Mouse (Mus musculus) G1E (cell line): ENCODE measurements at regions not wholly inside any gene's neighbourhood (a gene's known extent, or its start where the extent isn't known, plus 50 kb on each side); places are given as distances from the start of the nearest gene placed in this dataset.

Source experiments
- CTCF ChIP-seq: IDR thresholded peaks from 2 replicates; pipeline ENCODE4 v1.5.1; 2012; ENCODE audit warnings: low read depth, low read length, inconsistent platforms, mixed read lengths
- GATA1 ChIP-seq: IDR thresholded peaks from 2 replicates; pipeline ENCODE4 v1.6.1; 2012; ENCODE audit warnings: borderline replicate concordance, low read length, inconsistent platforms, mixed read lengths
- TAL1 ChIP-seq: conservative IDR thresholded peaks from 2 replicates; pipeline ENCODE4 v1.6.1; 2012; ENCODE audit warnings: low read depth, low read length, inconsistent platforms, mixed read lengths

GRCm38 (mm10) chr6:67168803-67169202 is 69.2 kb upstream of the Serbp1 start:
- TF ChIP-seq CTCF (no peak), TAL1 (no peak), GATA1 (no peak)
